Mouse (Mus musculus): ENCODE results near the gene Proz. TPM values are rescaled to one million over a fixed set of nuclear protein-coding genes. Genes with fewer than 3 reads are reported as not detected.

Gene Proz
- polyA plus RNA-seq, 1 experiment from 2014 or later: 0.67 TPM

GRCm38 (mm10) chr8:13108967-13109366 lies 48.3 kb downstream of the Proz start:
- peaks cover 47% of the 10 kb centered on the region for H3K4me1 ChIP-seq
- H3K9me3 ChIP-seq (replicated peaks): no peaks in the 10 kb centered on the region
- 92% methylated on average over 8 of the region's 8 CpGs for WGBS
- H3K27me3 ChIP-seq (replicated peaks): no peaks in the 10 kb centered on the region
- H3K27ac ChIP-seq (replicated peaks): no peak overlapping the region
- H3K36me3 ChIP-seq: no peaks in the 10 kb centered on the region
- no peak overlapping the region for H3K9ac ChIP-seq (replicated peaks)
- H3K4me3 ChIP-seq (replicated peaks): no peak overlapping the region
- no peak overlapping the region for H3K4me2 ChIP-seq
- no peak for ATAC-seq (ENCODE audit: low FRiP score)

- Histone ChIP-seq H3K36me3 (no peaks in the 10 kb centered on the region), H3K9me3 (replicated peaks) (no peaks in the 10 kb centered on the region), H3K9ac (replicated peaks) (no peak overlapping the region), H3K4me1 (peaks cover 43% of the 10 kb centered on the region), H3K4me2 (no peak overlapping the region), H3K27me3 (replicated peaks) (no peaks in the 10 kb centered on the region), H3K4me3 (replicated peaks) (no peak overlapping the region), H3K27ac (replicated peaks) (no peak overlapping the region)
- ATAC-seq (ENCODE audit: low FRiP score): no peak
- 44% methylated on average over 1 of the region's 1 CpGs for WGBS
Observed at GRCm38 (mm10) chr8:13109416-13109960, 48.8 kb downstream of the Proz start.

- WGBS: 91% methylated on average over 11 of the region's 11 CpGs
Observed at GRCm38 (mm10) chr8:13111917-13112316, 51.2 kb downstream of the Proz start.

GRCm38 (mm10) chr8:13113232-13113631 lies 52.5 kb downstream of the Proz start:
- Histone ChIP-seq H3K9ac (replicated peaks) (no peak overlapping the region), H3K4me3 (replicated peaks) (no peak overlapping the region), H3K27me3 (replicated peaks) (no peaks in the 10 kb centered on the region), H3K9me3 (replicated peaks) (no peaks in the 10 kb centered on the region), H3K4me2 (no peak overlapping the region), H3K36me3 (peaks cover 4% of the 10 kb centered on the region; the same call in 1 of the 2 replicates), H3K27ac (replicated peaks) (no peak overlapping the region), H3K4me1 (peaks cover 25% of the 10 kb centered on the region)
- whole genome bisulfite sequencing: 92% methylated on average over 4 of the region's 4 CpGs
- ATAC-seq (ENCODE audit: low FRiP score): no peak

More at GRCm38 (mm10) chr8:13111917-13112316, 51.2 kb downstream of the Proz start:
- H3K4me1 ChIP-seq: peaks cover 36% of the 10 kb centered on the region
- peaks cover 4% of the 10 kb centered on the region; the same call in 1 of the 2 replicates for H3K36me3 ChIP-seq
- no peaks in the 10 kb centered on the region for H3K9me3 ChIP-seq (replicated peaks)
- no peak overlapping the region for H3K4me3 ChIP-seq (replicated peaks)
- H3K27ac ChIP-seq (replicated peaks): no peak overlapping the region
- H3K4me2 ChIP-seq: no peak overlapping the region
- H3K27me3 ChIP-seq (replicated peaks): no peaks in the 10 kb centered on the region
- ATAC-seq (ENCODE audit: low FRiP score): no peak
- H3K9ac ChIP-seq (replicated peaks): no peak overlapping the region

- H3K27ac ChIP-seq (replicated peaks): no peak overlapping the region
- no peaks in the 10 kb centered on the region for H3K4me1 ChIP-seq
- 92% methylated on average over 2 of the region's 2 CpGs for WGBS
- no peak overlapping the region for H3K4me3 ChIP-seq (replicated peaks)
- ATAC-seq (ENCODE audit: low FRiP score): no peak
- H3K9ac ChIP-seq (replicated peaks): no peak overlapping the region
- H3K4me2 ChIP-seq: no peak overlapping the region
- peaks cover 17% of the 10 kb centered on the region; the same call in 1 of the 2 replicates for H3K36me3 ChIP-seq
- H3K27me3 ChIP-seq (replicated peaks): no peaks in the 10 kb centered on the region
- H3K9me3 ChIP-seq (replicated peaks): no peaks in the 10 kb centered on the region
Observed at GRCm38 (mm10) chr8:13117096-13117495, 56.4 kb downstream of the Proz start.

GRCm38 (mm10) chr8:13118516-13118915 lies 57.8 kb downstream of the Proz start:
- H3K27ac ChIP-seq (replicated peaks): no peak overlapping the region
- no peak overlapping the region for H3K4me3 ChIP-seq (replicated peaks)
- ATAC-seq (ENCODE audit: low FRiP score): no peak
- H3K4me2 ChIP-seq: no peak overlapping the region
- H3K27me3 ChIP-seq (replicated peaks): no peaks in the 10 kb centered on the region
- H3K9ac ChIP-seq (replicated peaks): no peak overlapping the region
- peaks cover 27% of the 10 kb centered on the region for H3K36me3 ChIP-seq
- H3K9me3 ChIP-seq (replicated peaks): no peaks in the 10 kb centered on the region
- WGBS: 91% methylated on average over 3 of the region's 3 CpGs
- no peaks in the 10 kb centered on the region for H3K4me1 ChIP-seq

GRCm38 (mm10) chr8:13120882-13121665 lies 60.4 kb downstream of the Proz start:
- Histone ChIP-seq H3K9me3 (replicated peaks) (no peaks in the 10 kb centered on the region), H3K27ac (replicated peaks) (no peak overlapping the region), H3K4me1 (no peaks in the 10 kb centered on the region), H3K4me3 (replicated peaks) (no peak overlapping the region), H3K9ac (replicated peaks) (no peak overlapping the region), H3K36me3 (peaks cover 47% of the 10 kb centered on the region), H3K4me2 (no peak overlapping the region), H3K27me3 (replicated peaks) (no peaks in the 10 kb centered on the region)
- no peak for ATAC-seq (ENCODE audit: low FRiP score)
- WGBS: 85% methylated on average over 7 of the region's 7 CpGs

- peaks cover 66% of the 10 kb centered on the region for H3K36me3 ChIP-seq
- no peaks in the 10 kb centered on the region for H3K27me3 ChIP-seq (replicated peaks)
- ATAC-seq (ENCODE audit: low FRiP score): no peak
- H3K4me1 ChIP-seq: no peaks in the 10 kb centered on the region
- 94% methylated on average over 7 of the region's 7 CpGs for WGBS
- no peak overlapping the region for H3K4me3 ChIP-seq (replicated peaks)
- H3K9me3 ChIP-seq (replicated peaks): no peaks in the 10 kb centered on the region
- no peak overlapping the region for H3K4me2 ChIP-seq
- H3K9ac ChIP-seq (replicated peaks): no peak overlapping the region
- H3K27ac ChIP-seq (replicated peaks): no peak overlapping the region
Observed at GRCm38 (mm10) chr8:13122887-13123421, 62.2 kb downstream of the Proz start.

GRCm38 (mm10) chr8:13124897-13125296 lies 64.2 kb downstream of the Proz start:
- peaks cover 75% of the 10 kb centered on the region for H3K36me3 ChIP-seq
- H3K4me2 ChIP-seq: no peak overlapping the region
- H3K9ac ChIP-seq (replicated peaks): no peak overlapping the region
- 95% methylated on average over 8 of the region's 8 CpGs for WGBS
- H3K4me1 ChIP-seq: no peaks in the 10 kb centered on the region
- no peaks in the 10 kb centered on the region for H3K27me3 ChIP-seq (replicated peaks)
- no peak overlapping the region for H3K4me3 ChIP-seq (replicated peaks)
- no peak for ATAC-seq (ENCODE audit: low FRiP score)
- H3K9me3 ChIP-seq (replicated peaks): no peaks in the 10 kb centered on the region
- no peak overlapping the region for H3K27ac ChIP-seq (replicated peaks)

Other genes with a start within 250 kb of the Proz start
- gene Mcf2l, start 187.1 kb upstream of the Proz start, polyA plus RNA-seq (2015; fragmentation: Nextera tagmentation; extraction: Ambion mirVana): 104 and 120 TPM in 2 replicates
- gene F7, start 34.9 kb upstream of the Proz start, polyA plus RNA-seq (2015; fragmentation: Nextera tagmentation; extraction: Ambion mirVana): not detected in 2 replicates
- 0.24 TPM in 1 of 2 replicates, not detected in the other for gene F10, start 23.6 kb upstream of the Proz start, polyA plus RNA-seq (2015; fragmentation: Nextera tagmentation; extraction: Ambion mirVana)
- 36.4 and 38.0 TPM in 2 replicates for gene Pcid2, start 44.5 kb downstream of the Proz start, polyA plus RNA-seq (2015; fragmentation: Nextera tagmentation; extraction: Ambion mirVana)
- 68.1 and 75.6 TPM in 2 replicates for gene Cul4a, start 44.7 kb downstream of the Proz start, polyA plus RNA-seq (2015; fragmentation: Nextera tagmentation; extraction: Ambion mirVana)
- gene Lamp1, start 98.2 kb downstream of the Proz start, polyA plus RNA-seq (2015; fragmentation: Nextera tagmentation; extraction: Ambion mirVana): 286 and 295 TPM in 2 replicates
- gene Grtp1, start 139.7 kb downstream of the Proz start, polyA plus RNA-seq (2015; fragmentation: Nextera tagmentation; extraction: Ambion mirVana): 14.4 and 19.0 TPM in 2 replicates
- 1.1 and 1.8 TPM in 2 replicates for gene Adprhl1, start 193.2 kb downstream of the Proz start, polyA plus RNA-seq (2015; fragmentation: Nextera tagmentation; extraction: Ambion mirVana)
- 32.9 and 36.5 TPM in 2 replicates for gene Dcun1d2, start 227.2 kb downstream of the Proz start, polyA plus RNA-seq (2015; fragmentation: Nextera tagmentation; extraction: Ambion mirVana)
- gene Tmco3, start 227.3 kb downstream of the Proz start, polyA plus RNA-seq (2015; fragmentation: Nextera tagmentation; extraction: Ambion mirVana): 50.9 and 54.7 TPM in 2 replicates

Data from neural tube, embryonic 15.5 days (tissue).